Mouse (Mus musculus) C2C12 (cell line): ENCODE measurements around the gene Plcg2.

Experiments used
- CEBPB ChIP-seq: IDR thresholded peaks from one replicate; pipeline ENCODE4 v1.6.1; 2011; ENCODE audit warnings: low read depth, mild to moderate bottlenecking, control low read depth, moderate library complexity
- CTCF ChIP-seq: IDR thresholded peaks from one replicate; pipeline ENCODE4 v1.5.1; 2011; ENCODE audit not compliant: control insufficient read depth, insufficient read depth, insufficient read length
- FOSL1 ChIP-seq: IDR thresholded peaks from one replicate; pipeline ENCODE4 v1.8.0; 2011; ENCODE audit warnings: mild to moderate bottlenecking, low read length; ENCODE audit not compliant: poor library complexity, insufficient read depth, severe bottlenecking
- MAX ChIP-seq: IDR thresholded peaks from one replicate; pipeline ENCODE4 v1.6.1; 2011; ENCODE audit warnings: mild to moderate bottlenecking, control low read depth
- MYOD1 ChIP-seq: IDR thresholded peaks from one replicate; pipeline ENCODE4 v1.6.1; 2011; ENCODE audit warnings: low read depth; ENCODE audit not compliant: control insufficient read depth, insufficient read length
- MYOG ChIP-seq: IDR thresholded peaks from one replicate; pipeline ENCODE4 v1.6.1; 2011; ENCODE audit not compliant: control insufficient read depth, insufficient read length; ENCODE audit errors: extremely low read depth
- USF1 ChIP-seq: IDR thresholded peaks from one replicate; pipeline ENCODE4 v1.6.1; 2011; ENCODE audit warnings: low read depth, mild to moderate bottlenecking, control low read depth, moderate library complexity

- no peak for TF ChIP-seq USF1
- TF ChIP-seq MYOG: no peak
- no peak for TF ChIP-seq MAX
- TF ChIP-seq CTCF: no peak
- TF ChIP-seq MYOD1: no peak
- no peak for TF ChIP-seq CEBPB
- no peak for TF ChIP-seq FOSL1
These were observed 148.3 kb downstream of the Plcg2 start for GRCm38 (mm10) chr8:117646440-117646839.
